Mouse (Mus musculus): ENCODE results near the gene Olfr366.
"Not testable (repeated sequence)": the region's sequence is repeated elsewhere in the genome, so short reads cannot be mapped to it uniquely, and the experiment has no call there.

Olfr366 gene

DNA sequence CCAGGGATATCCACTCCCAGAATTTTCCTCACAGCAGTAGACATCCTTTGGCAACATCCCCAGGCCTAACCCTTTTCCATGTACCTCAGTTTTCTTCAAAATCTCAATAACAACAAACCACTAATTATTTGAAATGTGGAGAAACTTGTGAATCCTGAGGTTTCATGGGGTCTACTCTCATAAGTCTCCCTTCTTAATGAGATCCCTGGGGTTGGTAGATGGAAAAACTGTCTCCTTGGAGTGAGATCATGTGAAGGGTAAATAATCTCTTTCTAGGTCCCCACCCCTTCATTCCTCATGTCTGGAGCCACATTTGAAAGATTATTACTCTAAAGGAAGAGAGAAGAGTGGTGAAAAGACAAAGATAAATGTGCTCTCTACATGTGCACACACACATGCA, at the start of gene Olfr366:
Gene Olfr366 (plus strand): TSS at position 301 of the 400 bp plus-strand sequence.
- DNase-seq (ENCODE audit: low spot score in 2 of 2) = no peak

DNA sequence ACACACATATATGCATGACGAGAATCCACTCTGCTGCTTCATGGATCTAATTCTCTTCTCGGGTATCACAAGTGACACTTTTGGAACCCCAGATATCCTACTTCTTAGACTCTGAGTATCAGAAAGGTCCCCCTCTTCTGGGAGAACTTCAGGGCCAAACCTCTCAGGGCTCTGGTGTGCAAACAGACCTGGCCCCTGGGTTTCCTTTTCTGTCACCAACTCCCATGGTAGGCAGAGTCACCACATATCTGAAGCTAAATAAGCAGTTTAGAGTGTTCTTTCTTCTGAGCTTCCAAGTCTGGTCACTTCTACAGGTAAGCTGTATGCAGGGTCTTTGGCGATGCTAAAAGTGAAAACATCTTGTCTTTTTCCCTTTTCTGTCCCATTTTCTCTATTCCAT, 23.5 kb upstream of the Olfr366 start, which contains the start of gene Olfr365:
Gene Olfr365 (plus strand): TSS at position 301 of the 400 bp plus-strand sequence.
- DNase-seq (ENCODE audit: low spot score in 2 of 2) = no peak

DNA sequence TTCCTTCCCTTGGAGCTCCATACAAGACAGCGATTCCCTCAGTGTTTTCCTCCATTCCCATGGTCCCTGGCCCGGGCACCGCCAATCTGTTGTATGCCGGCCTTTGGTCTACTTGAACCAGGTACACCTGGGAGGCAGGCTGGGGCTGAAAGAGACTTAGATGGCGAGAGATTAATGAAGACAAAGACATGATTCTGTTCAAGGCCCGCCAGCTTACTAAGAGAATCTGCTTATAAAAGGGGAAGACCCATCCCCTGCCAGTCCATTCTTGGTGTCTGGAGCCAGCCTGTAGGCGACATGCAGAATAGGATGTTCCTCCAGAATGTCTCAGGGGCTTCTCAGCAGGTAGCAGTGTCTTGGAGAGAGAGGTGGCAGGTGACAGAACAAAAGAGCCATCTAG, 50.4 kb downstream of the Olfr366 start:
- DNase-seq (ENCODE audit: low spot score in 2 of 2) = not testable (repeated sequence)
